Mouse (Mus musculus): ENCODE results near the gene Rhpn2. TPM values are rescaled to one million over a fixed set of nuclear protein-coding genes. Genes with fewer than 3 reads are reported as not detected.

Rhpn2 gene
- total RNA-seq, 1 experiment = 12.7 TPM

- in situ Hi-C loops (cut with MboI; ENCODE audit: low sequenced_read_pairs in 2 of 2, unreplicated experiment in 2 of 2) = no loop called here
- peaks cover 0 to 8% of the 10 kb centered on the region in 2 experiments; a peak in 2 of 4 replicates for H3K4me1 ChIP-seq (ENCODE audit: control insufficient read depth in 2 of 2, insufficient read depth in 2 of 2, low read length in 2 of 2, poor library complexity in 1 of 2)
- no peak overlapping the region for H3K9ac ChIP-seq (ENCODE audit: insufficient read depth, low read depth, low read length, poor library complexity, severe bottlenecking)
- H3K36me3 ChIP-seq (ENCODE audit: control insufficient read depth, insufficient read depth, low read length, poor library complexity, severe bottlenecking) = no peaks in the 10 kb centered on the region
- DNase-seq (ENCODE audit: low read depth, low spot score) = no peak
- TF ChIP-seq MAFK (IDR thresholded peaks at IDR 0.05; ENCODE audit: insufficient read depth, low read depth, low read length) = no peak
- TF ChIP-seq CHD2 (IDR thresholded peaks at IDR 0.05; ENCODE audit: low read depth, low read length) = no peak
- TF ChIP-seq ZC3H11A (IDR thresholded peaks at IDR 0.05; ENCODE audit: borderline replicate concordance, low read depth, low read length) = no peak
- no peak for TF ChIP-seq HCFC1 (IDR thresholded peaks at IDR 0.05; ENCODE audit: borderline replicate concordance, insufficient read depth, low read length)
- no peak for TF ChIP-seq ZNF384 (IDR thresholded peaks at IDR 0.05; ENCODE audit: low read depth, low read length)
- no peaks in the 10 kb centered on the region for H3K9me3 ChIP-seq (ENCODE audit: control insufficient read depth, insufficient read depth, low read depth, low read length)
- no peak overlapping the region for H3K4me3 ChIP-seq (ENCODE audit: insufficient read depth in 1 of 2, low read depth in 1 of 2, low read length in 2 of 2, poor library complexity in 1 of 2, severe bottlenecking in 1 of 2)
- H3K27ac ChIP-seq (ENCODE audit: insufficient read depth, low read depth, low read length, poor library complexity, severe bottlenecking) = no peak overlapping the region
These were observed 14.1 kb downstream of the Rhpn2 start for GRCm38 (mm10) chr7:35347918-35348700.

GRCm38 (mm10) chr7:35349022-35349421, 15.1 kb downstream of the Rhpn2 start:
- Histone ChIP-seq H3K9ac (ENCODE audit: insufficient read depth, low read depth, low read length, poor library complexity, severe bottlenecking) (no peak overlapping the region), H3K4me3 (ENCODE audit: insufficient read depth in 1 of 2, low read depth in 1 of 2, low read length in 2 of 2, poor library complexity in 1 of 2, severe bottlenecking in 1 of 2) (no peak overlapping the region), H3K9me3 (ENCODE audit: control insufficient read depth, insufficient read depth, low read depth, low read length) (no peaks in the 10 kb centered on the region), H3K4me1 (ENCODE audit: control insufficient read depth in 2 of 2, insufficient read depth in 2 of 2, low read length in 2 of 2, poor library complexity in 1 of 2) (peaks cover 0 to 11% of the 10 kb centered on the region in 2 experiments; a peak in 2 of 4 replicates), H3K27ac (ENCODE audit: insufficient read depth, low read depth, low read length, poor library complexity, severe bottlenecking) (no peak overlapping the region), H3K36me3 (ENCODE audit: control insufficient read depth, insufficient read depth, low read length, poor library complexity, severe bottlenecking) (no peaks in the 10 kb centered on the region)
- TF ChIP-seq MAFK (IDR thresholded peaks at IDR 0.05; ENCODE audit: insufficient read depth, low read depth, low read length) = no peak
- no peak for TF ChIP-seq HCFC1 (IDR thresholded peaks at IDR 0.05; ENCODE audit: borderline replicate concordance, insufficient read depth, low read length)
- DNase-seq (ENCODE audit: low read depth, low spot score) = no peak
- in situ Hi-C loops (cut with MboI; ENCODE audit: low sequenced_read_pairs in 2 of 2, unreplicated experiment in 2 of 2) = no loop called here

- no peak for TF ChIP-seq MAFK (IDR thresholded peaks at IDR 0.05; ENCODE audit: insufficient read depth, low read depth, low read length)
- no peak for TF ChIP-seq ZNF384 (IDR thresholded peaks at IDR 0.05; ENCODE audit: low read depth, low read length)
- TF ChIP-seq HCFC1 (IDR thresholded peaks at IDR 0.05; ENCODE audit: borderline replicate concordance, insufficient read depth, low read length) = no peak
- TF ChIP-seq ZC3H11A (IDR thresholded peaks at IDR 0.05; ENCODE audit: borderline replicate concordance, low read depth, low read length) = no peak
- TF ChIP-seq CHD2 (IDR thresholded peaks at IDR 0.05; ENCODE audit: low read depth, low read length) = no peak
- in situ Hi-C loops (cut with MboI; ENCODE audit: low sequenced_read_pairs in 2 of 2, unreplicated experiment in 2 of 2) = no loop called here
- no peak for DNase-seq (ENCODE audit: low read depth, low spot score)
- H3K4me1 ChIP-seq (ENCODE audit: control insufficient read depth in 2 of 2, insufficient read depth in 2 of 2, low read length in 2 of 2, poor library complexity in 1 of 2) = peaks cover 0 to 14% of the 10 kb centered on the region in 2 experiments; a peak in 2 of 4 replicates
- H3K4me3 ChIP-seq (ENCODE audit: insufficient read depth in 1 of 2, low read depth in 1 of 2, low read length in 2 of 2, poor library complexity in 1 of 2, severe bottlenecking in 1 of 2) = no peak overlapping the region
- H3K27ac ChIP-seq (ENCODE audit: insufficient read depth, low read depth, low read length, poor library complexity, severe bottlenecking) = peak overlapping the region; percentile 47; the same call in 1 of the 2 replicates
- no peaks in the 10 kb centered on the region for H3K36me3 ChIP-seq (ENCODE audit: control insufficient read depth, insufficient read depth, low read length, poor library complexity, severe bottlenecking)
- H3K9me3 ChIP-seq (ENCODE audit: control insufficient read depth, insufficient read depth, low read depth, low read length) = no peaks in the 10 kb centered on the region
- no peak overlapping the region for H3K9ac ChIP-seq (ENCODE audit: insufficient read depth, low read depth, low read length, poor library complexity, severe bottlenecking)
These were observed 16.1 kb downstream of the Rhpn2 start for GRCm38 (mm10) chr7:35349886-35350684.

- in situ Hi-C loops (cut with MboI; ENCODE audit: low sequenced_read_pairs in 2 of 2, unreplicated experiment in 2 of 2) = no loop called here
- H3K27ac ChIP-seq (ENCODE audit: insufficient read depth, low read depth, low read length, poor library complexity, severe bottlenecking) = no peak overlapping the region; the same call in 1 of the 2 replicates
- TF ChIP-seq CHD2 (IDR thresholded peaks at IDR 0.05; ENCODE audit: low read depth, low read length) (no peak), ZNF384 (IDR thresholded peaks at IDR 0.05; ENCODE audit: low read depth, low read length) (no peak), HCFC1 (IDR thresholded peaks at IDR 0.05; ENCODE audit: borderline replicate concordance, insufficient read depth, low read length) (no peak)
- no peak overlapping the region for H3K9ac ChIP-seq (ENCODE audit: insufficient read depth, low read depth, low read length, poor library complexity, severe bottlenecking)
- no peaks in the 10 kb centered on the region for H3K9me3 ChIP-seq (ENCODE audit: control insufficient read depth, insufficient read depth, low read depth, low read length)
- H3K4me1 ChIP-seq (ENCODE audit: control insufficient read depth in 2 of 2, insufficient read depth in 2 of 2, low read length in 2 of 2, poor library complexity in 1 of 2) = peaks cover 0 to 14% of the 10 kb centered on the region in 2 experiments; a peak in 2 of 4 replicates
- no peak for DNase-seq (ENCODE audit: low read depth, low spot score)
- H3K4me3 ChIP-seq (ENCODE audit: insufficient read depth in 1 of 2, low read depth in 1 of 2, low read length in 2 of 2, poor library complexity in 1 of 2, severe bottlenecking in 1 of 2) = no peak overlapping the region
- H3K36me3 ChIP-seq (ENCODE audit: control insufficient read depth, insufficient read depth, low read length, poor library complexity, severe bottlenecking) = no peaks in the 10 kb centered on the region
These were observed 17.2 kb downstream of the Rhpn2 start for GRCm38 (mm10) chr7:35351155-35351554.

All from ES-E14 (cell line).